Mouse (Mus musculus) left cerebral cortex, adult 8-10 months (tissue): ENCODE data around the gene Cfap58. TPM values are rescaled to one million over a fixed set of nuclear protein-coding genes. Genes with fewer than 3 reads are reported as not detected.

ENCODE experiments used
- DNase-seq, 2 experiments: peaks; one replicate each; pipeline ENCODE4 v3.0.0; 2022; ENCODE audit warnings: low spot score in 2 of 2
- total RNA-seq, 4 experiments: library from RNA; stranded (reverse); gene quantifications; 2 replicates each; pipeline ENCODE4 v1.2.4; 2022

Gene Cfap58
- total RNA-seq, 4 experiments from 2014 or later: 0.15 to 0.39 (median 0.36) TPM

DNA sequence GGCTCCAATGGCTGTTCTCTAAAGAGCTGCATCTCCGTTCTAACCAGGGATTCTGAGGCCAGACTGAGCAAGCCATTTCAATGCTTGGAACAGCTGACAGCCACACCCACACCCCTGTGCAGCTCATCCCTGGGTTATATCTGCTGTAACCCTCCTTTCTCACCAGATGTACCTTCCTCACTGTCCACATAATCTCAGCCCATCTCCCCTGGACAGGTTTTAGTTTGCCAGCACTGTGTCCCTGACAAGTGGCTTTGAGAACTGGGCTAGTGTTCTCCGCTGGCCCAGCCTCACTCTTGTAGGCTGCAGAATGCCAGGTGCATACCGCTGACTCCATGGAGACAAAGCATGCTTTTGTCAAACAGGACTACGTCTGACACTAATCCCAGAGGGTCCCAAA is 20.1 kb upstream of the Cfap58 start:
- no peak for DNase-seq

- DNase-seq: no peak
Observed at GRCm38 (mm10) chr19:47918016-47918415, 19.5 kb upstream of the Cfap58 start.

DNA sequence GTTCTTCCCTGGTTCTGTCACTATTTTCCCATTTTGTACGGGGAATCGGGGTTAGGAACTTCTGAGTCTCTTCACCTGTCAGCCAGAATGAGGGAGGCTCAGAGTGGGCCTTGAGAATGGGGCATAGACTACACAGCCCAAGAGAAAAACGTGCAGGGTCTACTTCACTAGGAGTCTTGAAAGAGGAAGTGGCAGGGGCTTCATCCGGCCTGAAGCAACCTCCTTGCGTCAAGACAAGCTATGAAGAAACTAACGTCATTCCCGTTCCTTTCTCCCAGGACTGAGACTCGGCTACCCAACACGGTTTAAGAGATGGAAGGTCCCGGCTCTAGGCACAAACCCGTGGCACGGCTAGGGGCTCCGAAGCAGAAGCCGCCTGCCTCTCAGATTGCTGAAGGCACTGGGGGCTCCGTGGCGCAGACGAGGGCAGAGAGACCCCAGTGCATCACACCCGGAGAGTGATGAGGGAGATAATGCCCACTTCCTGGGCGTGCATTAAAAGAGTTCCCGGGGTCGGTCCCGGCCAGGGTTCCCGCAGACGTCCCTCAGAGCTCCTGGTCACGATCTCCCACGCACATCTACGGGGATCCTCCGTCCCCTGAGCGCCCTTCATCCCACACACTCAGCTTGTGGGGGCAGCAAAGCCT is 18.9 kb upstream of the Cfap58 start:
- no peak for DNase-seq

DNA sequence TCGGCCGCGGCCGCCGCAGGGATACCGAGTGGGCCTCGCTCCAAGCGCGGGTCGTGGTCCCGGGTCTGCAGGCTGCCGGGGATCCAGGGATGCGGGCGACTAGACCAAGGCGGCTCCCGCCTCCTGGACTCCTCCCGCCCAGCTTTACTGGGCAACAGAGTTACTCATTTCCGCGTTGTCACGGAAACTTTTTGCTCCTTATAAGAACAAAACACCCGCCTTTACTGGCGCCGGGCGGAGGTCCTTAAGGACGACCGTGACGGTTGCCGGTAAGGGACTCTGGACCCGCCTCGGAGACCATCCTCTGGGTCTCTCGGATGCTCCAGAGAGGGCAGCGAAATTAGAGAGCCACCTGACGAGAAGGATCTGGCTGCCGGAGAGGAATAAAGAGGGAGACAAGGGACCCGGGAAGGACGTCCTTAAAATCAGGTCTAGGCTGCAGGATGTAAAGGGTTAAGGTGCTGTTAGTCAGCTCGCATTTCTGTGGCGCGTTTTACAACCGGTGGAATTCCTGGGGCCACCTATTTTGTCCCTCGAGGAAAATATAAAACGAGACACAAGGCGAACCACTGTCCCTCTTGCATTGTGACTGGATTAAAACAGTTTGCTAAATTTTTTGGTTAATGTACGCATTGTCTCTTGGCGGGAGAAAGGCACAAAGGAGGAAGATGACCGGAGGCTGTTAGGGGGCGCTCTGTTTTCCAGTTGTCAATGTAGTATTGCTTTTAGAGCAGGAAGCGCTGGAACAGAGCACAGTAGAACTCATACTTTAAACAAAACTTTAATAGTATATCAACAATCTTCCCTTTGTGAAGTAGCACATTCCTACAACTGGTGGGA is 18.1 kb upstream of the Cfap58 start, which contains the start of the genes Cfap43 and Itprip:
Gene Cfap43 (minus strand): TSS at position 162 of the 840 bp plus-strand sequence.
Gene Itprip (minus strand): TSS at position 174 of the 840 bp plus-strand sequence.
- DNase-seq: peak; percentile 33 to 39

DNA sequence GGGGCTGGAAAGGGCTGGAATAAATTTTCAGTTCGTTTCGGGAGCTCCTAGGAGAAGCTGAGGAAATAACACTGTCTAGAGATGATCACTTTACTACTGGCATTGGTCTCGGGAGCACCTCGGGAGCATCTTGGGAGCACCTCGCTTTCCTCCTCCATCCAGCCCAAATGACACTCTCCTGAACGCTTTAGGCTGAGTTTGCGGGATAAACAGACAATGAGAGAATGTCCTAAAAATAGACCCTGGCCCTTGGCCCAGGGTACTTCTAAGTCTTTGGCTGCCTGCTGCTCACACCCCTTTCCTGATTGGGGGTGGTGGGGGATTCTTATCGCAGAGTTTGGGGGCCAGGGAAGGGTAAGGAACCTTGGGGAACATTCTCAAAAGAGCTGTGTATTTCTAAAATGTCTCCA is 17.5 kb upstream of the Cfap58 start:
- no peak for DNase-seq

- DNase-seq: no peak
Observed at GRCm38 (mm10) chr19:47925819-47926218, 11.7 kb upstream of the Cfap58 start.

GRCm38 (mm10) chr19:47927032-47927431 is 10.4 kb upstream of the Cfap58 start:
- no peak for DNase-seq

DNA sequence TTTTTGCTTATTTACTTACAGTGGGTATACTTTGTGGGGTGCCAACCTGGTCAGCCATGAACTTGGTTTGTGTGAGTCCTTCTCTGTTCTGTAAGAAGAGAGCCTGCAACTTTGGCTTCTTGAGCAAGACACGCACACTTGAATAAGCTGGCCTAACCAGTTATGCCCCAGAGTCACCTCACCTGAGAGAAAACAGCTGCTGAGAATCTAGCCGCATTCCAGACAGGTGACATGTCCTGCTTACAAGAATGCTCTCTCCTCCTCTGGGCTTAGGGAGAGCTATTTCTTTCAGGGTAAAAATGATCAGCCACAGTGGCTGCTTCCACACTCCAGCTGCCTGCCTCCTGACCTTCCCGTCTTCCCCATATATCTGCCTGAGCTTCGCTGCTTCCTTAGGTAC is 8.4 kb upstream of the Cfap58 start:
- DNase-seq: no peak

GRCm38 (mm10) chr19:47931982-47932638 is 5.4 kb upstream of the Cfap58 start:
- no peak for DNase-seq

GRCm38 (mm10) chr19:47934146-47934545 is 3.3 kb upstream of the Cfap58 start:
- no peak for DNase-seq

- no peak for DNase-seq
Observed at GRCm38 (mm10) chr19:47934636-47935238, 2.7 kb upstream of the Cfap58 start.

DNA sequence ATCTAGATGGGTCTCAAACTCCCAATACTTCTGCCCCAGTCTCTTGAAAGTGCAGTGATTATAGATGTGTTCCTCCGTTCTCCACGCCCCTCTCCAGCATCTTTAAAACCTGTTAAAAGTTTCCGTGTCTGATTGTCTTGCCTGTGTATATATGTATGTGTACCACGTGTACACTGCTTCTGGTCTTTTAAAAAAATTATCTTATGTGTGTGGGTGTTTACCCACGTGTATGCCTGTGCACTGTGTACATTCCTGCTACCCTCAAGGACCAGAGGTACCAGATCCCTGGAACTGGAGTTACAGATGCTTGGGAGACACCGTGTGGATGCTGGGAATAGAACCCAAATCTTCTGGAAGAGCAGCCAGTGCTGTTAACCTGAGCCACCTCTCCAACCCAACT is 1.9 kb upstream of the Cfap58 start:
- no peak for DNase-seq

DNA sequence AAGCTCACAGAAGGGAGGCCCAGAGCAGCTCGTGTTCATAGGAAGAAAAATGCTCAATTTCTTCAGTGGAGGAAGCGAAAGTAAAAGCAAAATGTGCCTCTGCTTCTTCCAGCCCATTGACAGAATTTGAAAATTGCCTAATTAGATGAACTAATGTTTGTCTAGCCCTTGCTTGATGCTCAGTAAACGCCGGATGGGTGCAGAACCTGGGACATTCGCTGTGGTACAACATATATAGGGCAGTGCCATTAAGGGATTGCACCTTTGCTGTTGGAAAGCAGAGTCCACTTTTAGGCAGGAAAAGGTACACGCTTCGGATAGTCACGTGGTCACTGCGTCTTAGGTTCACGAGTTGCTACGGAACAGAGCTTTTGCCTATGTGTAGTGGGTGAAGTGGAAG is 985 bp upstream of the Cfap58 start:
- no peak for DNase-seq

- no peak for DNase-seq
Observed at GRCm38 (mm10) chr19:47936938-47937337, 537 bp upstream of the Cfap58 start.

DNA sequence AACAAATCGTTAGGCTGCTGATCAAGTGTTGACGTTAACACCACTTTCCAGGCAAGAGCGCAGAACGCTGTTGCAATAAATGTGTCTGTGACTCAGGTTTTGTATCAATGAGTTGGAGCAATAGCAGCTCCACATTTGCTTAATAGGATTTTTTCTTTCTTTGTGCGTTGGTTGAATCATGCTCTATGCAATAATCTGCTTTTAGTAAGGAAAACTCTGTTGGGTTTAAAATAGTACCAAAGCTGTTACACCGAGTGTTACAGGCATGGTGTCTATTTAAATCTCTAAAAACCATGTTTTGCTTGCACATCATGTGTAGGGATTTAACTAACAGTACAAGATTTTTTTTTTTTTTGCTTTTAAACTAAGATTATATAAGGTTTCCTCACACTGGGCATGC is 1.9 kb downstream of the Cfap58 start:
- no peak for DNase-seq

- DNase-seq: no peak
Observed at GRCm38 (mm10) chr19:47946821-47947465, 9.5 kb downstream of the Cfap58 start.

DNA sequence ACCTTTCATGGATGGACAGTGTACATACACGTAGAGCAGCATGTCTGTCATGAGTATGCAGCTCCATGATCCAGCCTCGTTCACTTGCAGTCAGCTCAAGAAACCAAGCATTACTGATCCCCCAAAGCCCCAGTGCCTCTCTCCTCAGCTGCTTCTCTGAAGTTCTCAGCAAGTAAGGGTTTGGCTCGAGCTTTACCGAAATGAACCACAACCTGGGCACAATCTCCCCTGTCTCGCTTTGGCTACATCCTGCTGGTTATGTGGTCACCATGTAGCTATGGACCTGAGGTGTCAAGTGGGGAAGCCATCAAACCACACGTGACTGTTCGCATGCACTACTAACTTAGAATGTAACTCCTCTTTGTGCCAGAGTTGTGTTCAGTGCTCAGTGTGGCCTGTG is 13.5 kb downstream of the Cfap58 start:
- no peak for DNase-seq

DNA sequence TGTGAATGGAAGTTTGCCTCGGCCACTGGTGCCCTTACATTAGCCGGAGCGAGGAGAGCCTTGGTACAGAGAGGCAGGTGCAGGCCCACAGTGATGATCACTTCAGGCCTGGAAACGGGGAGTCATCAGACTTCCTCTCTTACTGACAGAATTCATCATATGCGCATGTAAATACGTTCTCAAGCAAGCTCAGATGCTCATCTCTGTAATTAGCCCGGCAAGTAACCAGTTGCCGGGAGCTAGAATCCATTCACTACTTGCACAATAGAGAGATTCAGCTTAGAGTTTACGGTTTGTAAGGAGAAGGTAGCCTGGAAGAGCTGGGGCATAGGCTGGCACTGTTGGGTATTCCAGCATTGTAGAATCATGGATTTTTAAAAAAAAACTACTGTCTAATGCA is 15.7 kb downstream of the Cfap58 start:
- DNase-seq: no peak

- no peak for DNase-seq
Observed at GRCm38 (mm10) chr19:47958181-47958580, 20.7 kb downstream of the Cfap58 start.

DNA sequence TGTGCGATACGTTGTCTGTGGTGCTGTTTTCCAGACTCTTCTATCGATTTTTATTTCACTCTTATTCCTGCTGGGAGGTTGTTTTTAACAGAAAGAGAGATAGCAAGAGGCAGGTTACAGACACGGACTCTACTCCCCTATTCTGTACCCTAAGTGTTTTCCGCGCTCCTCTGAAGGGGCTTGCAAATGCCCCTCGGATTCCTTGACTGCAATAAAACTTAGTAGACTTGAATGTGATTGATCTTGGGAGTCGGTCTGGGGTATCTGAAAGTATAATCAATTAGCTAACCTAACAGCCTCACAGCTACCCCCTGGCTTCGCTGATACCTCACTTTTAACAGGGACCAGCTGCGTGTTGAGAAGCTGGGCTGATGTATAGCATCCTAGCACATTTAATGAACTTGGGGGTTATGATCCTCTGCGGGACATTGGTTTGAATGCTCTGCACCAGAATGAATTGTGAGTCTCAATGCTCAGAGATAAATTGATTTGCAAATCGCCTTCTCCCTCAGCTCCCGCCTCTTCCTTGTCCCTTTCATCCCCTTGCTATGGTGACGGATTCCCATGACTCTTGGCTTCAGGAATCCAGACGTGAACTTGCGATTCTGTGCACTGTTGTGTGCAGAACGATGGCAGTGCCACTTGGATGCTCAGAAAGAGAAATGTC is 31.7 kb downstream of the Cfap58 start:
- no peak for DNase-seq

DNA sequence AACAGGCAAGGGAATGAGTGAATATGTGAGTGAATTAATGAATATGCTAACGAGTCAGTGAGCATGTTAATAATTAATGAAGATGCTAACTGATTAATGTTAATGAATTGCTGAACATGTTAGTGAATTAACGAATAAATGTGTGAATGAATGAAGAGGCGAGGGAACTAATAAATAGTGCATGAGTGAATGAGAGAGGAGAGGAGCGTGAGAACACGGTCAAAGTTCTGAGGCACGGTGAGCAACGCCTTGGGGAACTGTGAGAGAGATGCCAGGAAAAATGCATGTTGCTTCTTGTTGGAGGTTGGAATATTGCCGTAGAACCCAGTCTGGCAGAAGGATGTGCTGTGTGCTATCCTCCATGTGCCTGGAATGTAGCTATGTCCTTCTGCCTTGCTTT is 33.6 kb downstream of the Cfap58 start:
- DNase-seq: no peak
